Mouse (Mus musculus): ENCODE results near the gene Cab39l. TPM values are rescaled to one million over a fixed set of nuclear protein-coding genes. Genes with fewer than 3 reads are reported as not detected.

The Cab39l gene
- total RNA-seq, 2 experiments from 2014 or later = 13.6 to 18.5 TPM

DNA sequence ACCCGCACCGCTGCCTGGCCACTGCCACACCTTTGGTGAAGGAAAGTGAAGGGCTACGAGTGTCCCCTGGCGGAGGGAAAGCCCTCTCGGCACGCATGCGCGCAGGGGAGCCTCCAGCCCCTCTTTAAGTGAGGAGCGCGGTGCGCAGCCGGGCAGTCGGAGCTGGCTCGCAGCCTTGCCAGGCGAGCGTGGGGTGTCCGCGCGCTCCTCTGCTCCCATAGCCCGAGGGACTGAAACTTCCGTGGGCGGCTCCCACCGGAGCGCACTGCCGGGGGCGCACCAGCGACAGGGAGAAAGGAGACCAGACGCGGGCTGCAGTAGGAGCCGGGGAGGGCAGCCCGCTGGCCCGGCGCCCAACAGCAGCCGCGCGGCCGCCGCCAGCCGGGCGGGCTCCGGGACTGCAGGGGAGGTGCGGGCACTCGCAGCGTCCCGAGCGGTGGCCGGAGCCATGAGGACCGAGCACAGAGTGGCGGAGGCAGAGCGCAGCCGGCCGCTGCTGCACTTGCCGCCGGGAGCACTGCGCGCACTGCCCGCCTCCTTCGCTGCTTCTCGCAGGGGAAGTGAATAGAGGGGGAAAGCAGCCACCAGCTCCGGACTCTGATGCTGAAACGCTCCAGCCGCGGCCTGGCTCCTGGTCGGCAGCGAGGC lies 184.5 kb downstream of the Cab39l start, which contains the start of gene Shisa2:
Shisa2 (plus strand) TSS at position 151 of the 648 bp plus-strand sequence.
- intact Hi-C loops (cut with DNase I) = loop anchor here (5.0 kb wide), 1 partner anchor 52 kb away; no protein-coding TSS in a partner anchor
- DNase-seq = peak; percentile 71 to 75

DNA sequence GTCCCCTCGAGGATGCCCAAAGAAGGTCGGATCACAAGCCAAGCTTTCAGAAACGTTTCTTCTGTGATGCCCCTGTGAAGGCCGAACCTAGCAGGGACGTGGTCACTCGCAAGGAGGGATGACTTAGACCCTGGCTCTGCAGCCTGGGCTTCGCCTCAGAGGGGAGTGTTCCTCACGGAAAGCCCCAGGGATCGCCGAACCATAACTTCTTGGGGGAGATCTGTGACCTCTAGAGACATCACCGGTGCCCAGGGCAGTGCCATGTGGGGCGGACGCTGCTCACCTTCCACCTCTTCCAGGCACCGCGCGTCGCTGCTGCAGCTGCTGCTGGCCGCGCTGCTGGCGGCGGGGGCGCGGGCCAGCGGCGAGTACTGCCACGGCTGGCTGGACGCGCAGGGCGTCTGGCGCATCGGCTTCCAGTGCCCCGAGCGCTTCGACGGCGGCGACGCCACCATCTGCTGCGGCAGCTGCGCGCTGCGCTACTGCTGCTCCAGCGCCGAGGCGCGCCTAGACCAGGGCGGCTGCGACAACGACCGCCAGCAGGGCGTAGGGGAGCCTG lies 185.1 kb downstream of the Cab39l start:
- peak in 1 of 2 experiments; percentile 27 for DNase-seq
- intact Hi-C loops (cut with DNase I) = loop anchor here (2.0 to 5.0 kb wide), 2 partner anchors 51 to 93 kb away; no protein-coding TSS in a partner anchor

DNA sequence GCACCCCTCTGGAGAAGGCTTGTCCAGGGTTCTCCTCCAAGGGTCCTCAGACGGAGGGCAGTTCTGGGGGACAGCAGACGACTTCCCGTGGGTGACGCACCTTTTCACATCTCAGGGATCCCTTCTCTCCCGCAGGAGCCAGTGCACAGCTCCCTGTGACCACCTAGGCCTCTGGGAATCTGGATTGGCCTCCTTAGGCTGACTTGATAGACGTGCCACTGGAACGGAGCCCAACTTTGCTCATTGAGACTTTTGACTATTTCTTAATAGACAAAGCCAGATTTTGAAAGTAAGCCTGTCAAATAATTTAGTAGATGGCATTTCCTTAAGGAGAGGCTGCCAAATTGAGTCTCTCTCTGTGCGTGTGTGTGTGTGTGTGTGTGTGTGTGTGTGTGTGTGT lies 185.9 kb downstream of the Cab39l start:
- intact Hi-C loops (cut with DNase I) = loop anchor here (2.0 to 5.0 kb wide), 2 partner anchors 51 to 92 kb away; no protein-coding TSS in a partner anchor
- no peak for DNase-seq

DNA sequence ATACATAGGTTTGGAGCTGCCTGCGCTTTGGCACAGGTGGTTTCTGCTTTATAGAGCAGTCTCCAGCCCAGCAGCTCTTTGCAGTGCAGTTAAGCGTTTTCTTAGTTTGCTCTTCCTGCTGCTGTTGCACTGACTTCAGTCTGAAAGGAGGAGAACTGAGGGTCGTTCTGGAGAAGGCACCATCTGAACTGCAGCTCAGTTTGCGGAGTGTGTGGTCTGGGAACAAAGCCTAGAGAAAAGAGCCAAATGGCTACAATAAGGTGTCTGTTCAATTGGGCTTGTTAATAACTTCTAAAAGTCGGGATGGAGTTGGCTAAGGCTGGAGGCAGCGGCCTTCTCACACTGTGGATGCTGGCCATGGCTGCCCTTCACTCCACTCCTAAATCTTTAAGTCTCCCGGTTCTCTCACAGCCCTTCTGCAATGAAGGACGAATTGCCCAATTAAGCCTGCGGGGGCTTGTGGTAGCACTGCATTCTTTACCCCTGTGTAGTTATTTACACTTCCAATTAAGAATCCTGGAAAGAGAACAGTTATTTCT lies 186.4 kb downstream of the Cab39l start:
- no peak for DNase-seq
- intact Hi-C loops (cut with DNase I) = loop anchor here (2.0 to 5.0 kb wide), 2 partner anchors 50 to 92 kb away; no protein-coding TSS in a partner anchor

DNA sequence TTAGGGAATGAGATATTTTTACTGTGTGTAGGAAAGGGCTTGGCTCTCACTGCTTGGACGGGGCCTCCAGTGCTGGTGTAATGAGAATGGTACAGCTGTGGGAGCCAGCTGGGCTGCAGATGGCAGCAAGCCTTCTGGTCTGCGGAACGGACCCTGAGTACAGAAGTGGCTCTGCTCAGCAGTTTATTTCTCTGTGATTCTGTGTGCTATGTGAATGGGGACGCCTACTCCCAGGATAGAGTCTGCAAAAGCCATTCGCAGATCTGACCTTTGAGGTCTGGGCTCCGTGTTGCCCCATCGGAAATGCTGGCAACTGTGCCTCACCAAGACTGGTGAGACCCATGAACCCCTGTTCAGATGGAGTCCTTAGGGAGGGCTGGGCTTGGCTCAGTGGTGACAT lies 187.1 kb downstream of the Cab39l start:
- DNase-seq = no peak
- intact Hi-C loops (cut with DNase I) = loop anchor here (2.0 to 5.0 kb wide), 2 partner anchors 49 to 91 kb away; no protein-coding TSS in a partner anchor

DNA sequence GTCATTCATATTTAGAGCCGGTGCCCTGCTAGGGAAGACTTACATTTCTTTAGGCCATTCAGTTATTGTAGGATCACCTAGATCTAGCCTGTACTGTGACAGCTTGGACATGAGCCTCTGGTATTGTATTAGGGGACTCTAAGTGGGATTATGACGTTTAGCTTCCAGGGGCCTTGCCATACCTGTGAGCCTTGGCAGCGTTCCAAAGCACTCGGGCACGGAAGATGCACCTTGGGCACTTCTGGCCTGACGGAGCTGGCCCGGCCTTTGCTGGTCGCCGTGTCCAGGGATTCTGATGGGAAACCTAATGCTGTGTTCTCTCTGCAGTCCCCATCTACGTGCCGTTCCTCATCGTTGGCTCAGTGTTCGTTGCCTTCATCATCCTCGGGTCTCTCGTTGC lies 188.5 kb downstream of the Cab39l start:
- intact Hi-C loops (cut with DNase I) = loop anchor here (5.0 kb wide), 1 partner anchor 48 kb away; no protein-coding TSS in a partner anchor
- DNase-seq = no peak

DNA sequence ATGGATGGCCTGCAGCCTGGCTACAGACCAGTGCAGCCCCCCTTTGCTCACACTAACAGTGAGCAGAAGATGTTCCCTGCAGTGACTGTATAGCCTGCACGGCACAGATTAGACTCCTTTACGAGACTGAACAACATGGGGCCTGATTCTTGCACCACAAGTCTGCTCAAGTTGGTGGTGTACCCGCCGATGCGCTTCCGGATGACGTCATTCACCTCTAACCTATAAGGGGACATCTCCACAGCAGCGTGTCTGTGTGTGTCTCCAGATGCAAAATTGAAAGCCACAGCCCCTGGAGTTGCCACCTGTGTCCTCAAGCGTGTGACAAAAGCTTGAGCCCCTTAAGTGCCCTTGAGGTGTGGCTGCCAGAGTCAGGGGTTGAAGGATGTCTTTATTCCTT lies 189.3 kb downstream of the Cab39l start:
- no peak for DNase-seq

DNA sequence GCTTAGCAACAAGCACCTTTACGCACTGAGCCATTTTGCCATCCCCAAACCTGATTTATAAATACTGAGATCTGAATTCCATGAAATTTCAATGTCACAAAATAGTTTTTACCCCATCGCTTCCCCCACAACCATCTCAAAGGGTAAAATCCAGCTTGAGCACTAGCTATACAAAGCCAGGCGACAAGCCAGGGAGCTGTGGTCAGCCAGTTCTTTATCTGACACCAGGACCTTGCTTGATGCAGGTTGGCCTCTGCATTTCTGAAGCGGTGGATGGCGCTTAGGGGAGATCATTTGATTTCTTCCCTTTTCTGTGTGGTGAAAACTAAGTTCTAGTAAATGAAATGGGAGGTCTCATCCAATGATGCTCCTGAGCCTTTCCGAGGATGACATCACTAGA lies 191.3 kb downstream of the Cab39l start:
- DNase-seq = no peak
- intact Hi-C loops (cut with DNase I) = no loop called here

More for the DNA sequence above, 189.3 kb downstream of the Cab39l start:
- intact Hi-C loops (cut with DNase I) = no loop called here

DNA sequence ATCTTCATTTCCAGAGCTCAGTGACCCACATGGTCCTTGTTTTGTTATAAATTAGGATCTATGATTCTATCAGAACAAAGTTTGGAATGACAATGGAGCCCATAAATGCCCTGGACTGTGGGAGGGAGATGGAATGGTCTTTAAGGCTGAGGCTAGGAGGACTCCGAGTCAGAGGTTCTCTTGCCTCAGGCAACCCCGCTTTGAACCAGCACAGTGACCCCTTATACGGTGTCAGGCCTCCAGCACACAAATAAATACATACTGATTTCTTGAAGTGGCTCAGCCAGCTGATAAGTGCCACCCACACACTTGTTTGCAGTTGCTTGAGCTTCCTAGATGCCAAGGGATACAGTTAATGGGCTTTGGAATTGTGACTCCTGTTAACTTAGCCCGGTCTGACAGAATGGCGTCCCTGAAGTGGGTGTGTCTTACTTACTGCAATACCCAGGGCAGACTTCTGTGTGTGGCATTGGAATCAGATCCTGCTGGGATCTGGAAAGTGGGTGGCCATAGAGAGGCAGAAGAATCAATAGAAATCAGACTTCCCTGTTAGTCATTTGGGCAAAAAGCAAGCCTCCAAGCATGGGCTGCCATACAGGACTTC lies 192.6 kb downstream of the Cab39l start:
- intact Hi-C loops (cut with DNase I) = no loop called here
- no peak for DNase-seq

DNA sequence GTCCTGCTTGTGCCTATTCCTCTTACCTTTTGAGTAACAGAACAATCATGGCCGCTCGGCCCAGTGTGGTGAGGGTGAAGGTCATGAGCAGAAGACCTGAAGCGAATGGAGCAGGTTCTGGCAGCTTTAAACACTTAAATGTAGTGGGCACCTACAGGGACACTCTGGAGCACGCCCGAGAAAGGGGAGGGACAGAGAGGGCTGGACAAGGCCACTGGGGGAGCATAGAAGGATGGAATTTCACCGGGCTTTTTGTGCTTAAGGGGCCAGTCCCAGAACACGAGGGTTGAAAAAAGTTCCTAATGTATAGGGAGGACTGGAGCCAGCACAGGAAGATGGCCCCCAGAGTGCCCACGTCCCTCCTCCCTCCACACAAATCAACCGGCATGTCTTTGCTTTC lies 193.2 kb downstream of the Cab39l start:
- intact Hi-C loops (cut with DNase I) = no loop called here
- DNase-seq = no peak

Other genes with a start within 250 kb of the Cab39l start
- 10 to 100 TPM in 1 of 2 experiments, 1 to 10 TPM in 1; 9.1 to 11.4 TPM for gene Rcbtb1, start 239.8 kb upstream of the Cab39l start, total RNA-seq (2021)
- not detected for gene Gm6904, start 180.8 kb upstream of the Cab39l start, total RNA-seq (2021)
- gene Phf11a, start 143.4 kb upstream of the Cab39l start, total RNA-seq (2021) = not detected
- under 1 TPM in 1 of 2 experiments, not detected in 1; 0.22 TPM for gene Phf11b, start 99.6 kb upstream of the Cab39l start, total RNA-seq (2021)
- 1 to 10 TPM; 1.7 to 1.9 TPM for gene Phf11d, start 75.5 kb upstream of the Cab39l start, total RNA-seq (2021)
- under 1 TPM; 0.36 to 0.37 TPM for gene Phf11c, start 45.6 kb upstream of the Cab39l start, total RNA-seq (2021)
- gene Setdb2, start 88 bp upstream of the Cab39l start, total RNA-seq (2021) = 1 to 10 TPM; 3.8 to 3.9 TPM
- 10 to 100 TPM; 29.3 to 38.0 TPM for gene Cdadc1, start 157.0 kb downstream of the Cab39l start, total RNA-seq (2021)
- gene Shisa2, start 184.3 kb downstream of the Cab39l start, total RNA-seq (2021) = 10 to 100 TPM; 53.5 to 76.6 TPM

All from gastrocnemius, postnatal 36 days (tissue).